Mouse (Mus musculus): ENCODE measurements at regions not wholly inside any gene's neighbourhood (a gene's known extent, or its start where the extent isn't known, plus 50 kb on each side); places are given as distances from the start of the nearest gene placed in this dataset.
"Not testable (repeated sequence)": the region's sequence is repeated elsewhere in the genome, so short reads cannot be mapped to it uniquely, and the experiment has no call there.

GRCm38 (mm10) chr1:189532834-189533233 is 130.8 kb upstream of the Kcnk2 start:
- Histone ChIP-seq H3K9me3 (replicated peaks; ENCODE audit: control insufficient read depth, low read length) (no peaks in the 10 kb centered on the region), H3K36me3 (ENCODE audit: control insufficient read depth, insufficient read depth) (no peaks in the 10 kb centered on the region), H3K4me1 (ENCODE audit: control insufficient read depth, insufficient read depth, low read length) (no peaks in the 10 kb centered on the region), H3K9ac (ENCODE audit: low read length) (no peak overlapping the region), H3K27ac (ENCODE audit: low read length) (no peak overlapping the region), H3K27me3 (ENCODE audit: control insufficient read depth, insufficient read depth, low read length) (no peaks in the 10 kb centered on the region), H3K4me2 (ENCODE audit: low read depth, low read length) (no peak overlapping the region), H3K4me3 (ENCODE audit: low read length) (no peak overlapping the region)
- WGBS = 95% methylated on average over 2 of the region's 2 CpGs
- ATAC-seq (replicated peaks; ENCODE audit: extremely low read depth, insufficient read depth, low FRiP score) = no peak

- no peaks in the 10 kb centered on the region for H3K9me3 ChIP-seq (replicated peaks; ENCODE audit: control insufficient read depth, low read length)
- no peaks in the 10 kb centered on the region for H3K36me3 ChIP-seq (ENCODE audit: control insufficient read depth, insufficient read depth)
- no peak overlapping the region for H3K4me3 ChIP-seq (ENCODE audit: low read length)
- no peak overlapping the region for H3K27ac ChIP-seq (ENCODE audit: low read length)
- no peak overlapping the region for H3K4me2 ChIP-seq (ENCODE audit: low read depth, low read length)
- no peak for ATAC-seq (replicated peaks; ENCODE audit: extremely low read depth, insufficient read depth, low FRiP score)
- WGBS = 73% methylated on average over 5 of the region's 5 CpGs
- no peaks in the 10 kb centered on the region for H3K4me1 ChIP-seq (ENCODE audit: control insufficient read depth, insufficient read depth, low read length)
- H3K27me3 ChIP-seq (ENCODE audit: control insufficient read depth, insufficient read depth, low read length) = no peaks in the 10 kb centered on the region
- no peak overlapping the region for H3K9ac ChIP-seq (ENCODE audit: low read length)
Observed at GRCm38 (mm10) chr1:189526329-189526728, 124.3 kb upstream of the Kcnk2 start.

- Histone ChIP-seq H3K4me3 (ENCODE audit: low read length) (no peak overlapping the region), H3K9me3 (replicated peaks; ENCODE audit: control insufficient read depth, low read length) (no peaks in the 10 kb centered on the region), H3K36me3 (ENCODE audit: control insufficient read depth, insufficient read depth) (no peaks in the 10 kb centered on the region), H3K4me2 (ENCODE audit: low read depth, low read length) (no peak overlapping the region), H3K4me1 (ENCODE audit: control insufficient read depth, insufficient read depth, low read length) (no peaks in the 10 kb centered on the region), H3K9ac (ENCODE audit: low read length) (no peak overlapping the region), H3K27me3 (ENCODE audit: control insufficient read depth, insufficient read depth, low read length) (no peaks in the 10 kb centered on the region), H3K27ac (ENCODE audit: low read length) (no peak overlapping the region)
- 69% methylated on average over 7 of the region's 7 CpGs for WGBS
- ATAC-seq (replicated peaks; ENCODE audit: extremely low read depth, insufficient read depth, low FRiP score) = no peak
Observed at GRCm38 (mm10) chr1:189515476-189515875, 113.4 kb upstream of the Kcnk2 start.

- no peaks in the 10 kb centered on the region for H3K4me1 ChIP-seq (ENCODE audit: control insufficient read depth, insufficient read depth, low read length)
- no peak overlapping the region for H3K4me2 ChIP-seq (ENCODE audit: low read depth, low read length)
- no peak for ATAC-seq (replicated peaks; ENCODE audit: extremely low read depth, insufficient read depth, low FRiP score)
- H3K36me3 ChIP-seq (ENCODE audit: control insufficient read depth, insufficient read depth) = no peaks in the 10 kb centered on the region
- H3K4me3 ChIP-seq (ENCODE audit: low read length) = no peak overlapping the region
- no peaks in the 10 kb centered on the region for H3K27me3 ChIP-seq (ENCODE audit: control insufficient read depth, insufficient read depth, low read length)
- no peak overlapping the region for H3K9ac ChIP-seq (ENCODE audit: low read length)
- no peak overlapping the region for H3K27ac ChIP-seq (ENCODE audit: low read length)
- H3K9me3 ChIP-seq (replicated peaks; ENCODE audit: control insufficient read depth, low read length) = peaks cover 12% of the 10 kb centered on the region
- WGBS = 60% methylated on average over 4 of the region's 4 CpGs
Observed at GRCm38 (mm10) chr1:189513358-189513757, 111.3 kb upstream of the Kcnk2 start.

GRCm38 (mm10) chr1:189507301-189507700 is 105.2 kb upstream of the Kcnk2 start:
- not testable (repeated sequence) for H3K4me3 ChIP-seq (ENCODE audit: low read length); H3K27me3 ChIP-seq (ENCODE audit: control insufficient read depth, insufficient read depth, low read length); H3K4me1 ChIP-seq (ENCODE audit: control insufficient read depth, insufficient read depth, low read length); H3K36me3 ChIP-seq (ENCODE audit: control insufficient read depth, insufficient read depth); ATAC-seq (replicated peaks; ENCODE audit: extremely low read depth, insufficient read depth, low FRiP score); H3K4me2 ChIP-seq (ENCODE audit: low read depth, low read length); H3K9ac ChIP-seq (ENCODE audit: low read length); H3K27ac ChIP-seq (ENCODE audit: low read length)
- WGBS = 72% methylated on average over 1 of the region's 1 CpGs
- peaks cover 12% of the 10 kb centered on the region for H3K9me3 ChIP-seq (replicated peaks; ENCODE audit: control insufficient read depth, low read length)

GRCm38 (mm10) chr1:189499703-189500102 is 97.6 kb upstream of the Kcnk2 start:
- Histone ChIP-seq H3K4me2 (ENCODE audit: low read depth, low read length) (no peak overlapping the region), H3K27ac (ENCODE audit: low read length) (no peak overlapping the region), H3K27me3 (ENCODE audit: control insufficient read depth, insufficient read depth, low read length) (no peaks in the 10 kb centered on the region), H3K36me3 (ENCODE audit: control insufficient read depth, insufficient read depth) (no peaks in the 10 kb centered on the region), H3K9me3 (replicated peaks; ENCODE audit: control insufficient read depth, low read length) (no peaks in the 10 kb centered on the region), H3K4me3 (ENCODE audit: low read length) (no peak overlapping the region), H3K9ac (ENCODE audit: low read length) (no peak overlapping the region), H3K4me1 (ENCODE audit: control insufficient read depth, insufficient read depth, low read length) (no peaks in the 10 kb centered on the region)
- WGBS = 62% methylated on average over 3 of the region's 3 CpGs
- no peak for ATAC-seq (replicated peaks; ENCODE audit: extremely low read depth, insufficient read depth, low FRiP score)

GRCm38 (mm10) chr1:189499141-189499540 is 97.1 kb upstream of the Kcnk2 start:
- H3K9ac ChIP-seq (ENCODE audit: low read length) = no peak overlapping the region
- no peaks in the 10 kb centered on the region for H3K4me1 ChIP-seq (ENCODE audit: control insufficient read depth, insufficient read depth, low read length)
- no peaks in the 10 kb centered on the region for H3K36me3 ChIP-seq (ENCODE audit: control insufficient read depth, insufficient read depth)
- H3K27ac ChIP-seq (ENCODE audit: low read length) = no peak overlapping the region
- H3K27me3 ChIP-seq (ENCODE audit: control insufficient read depth, insufficient read depth, low read length) = no peaks in the 10 kb centered on the region
- H3K9me3 ChIP-seq (replicated peaks; ENCODE audit: control insufficient read depth, low read length) = no peaks in the 10 kb centered on the region
- ATAC-seq (replicated peaks; ENCODE audit: extremely low read depth, insufficient read depth, low FRiP score) = no peak
- H3K4me3 ChIP-seq (ENCODE audit: low read length) = no peak overlapping the region
- H3K4me2 ChIP-seq (ENCODE audit: low read depth, low read length) = no peak overlapping the region
- 62% methylated on average over 4 of the region's 4 CpGs for WGBS

- H3K27me3 ChIP-seq (ENCODE audit: control insufficient read depth, insufficient read depth, low read length) = no peaks in the 10 kb centered on the region
- H3K27ac ChIP-seq (ENCODE audit: low read length) = no peak overlapping the region
- H3K9ac ChIP-seq (ENCODE audit: low read length) = no peak overlapping the region
- H3K4me2 ChIP-seq (ENCODE audit: low read depth, low read length) = no peak overlapping the region
- H3K36me3 ChIP-seq (ENCODE audit: control insufficient read depth, insufficient read depth) = no peaks in the 10 kb centered on the region
- no peak for ATAC-seq (replicated peaks; ENCODE audit: extremely low read depth, insufficient read depth, low FRiP score)
- H3K9me3 ChIP-seq (replicated peaks; ENCODE audit: control insufficient read depth, low read length) = no peaks in the 10 kb centered on the region
- H3K4me1 ChIP-seq (ENCODE audit: control insufficient read depth, insufficient read depth, low read length) = no peaks in the 10 kb centered on the region
- H3K4me3 ChIP-seq (ENCODE audit: low read length) = no peak overlapping the region
- WGBS = 78% methylated on average over 9 of the region's 9 CpGs
Observed at GRCm38 (mm10) chr1:189497031-189497430, 95.0 kb upstream of the Kcnk2 start.

- WGBS = 61% methylated on average over 11 of the region's 11 CpGs
- ATAC-seq (replicated peaks; ENCODE audit: extremely low read depth, insufficient read depth, low FRiP score) = no peak
- no peaks in the 10 kb centered on the region for H3K36me3 ChIP-seq (ENCODE audit: control insufficient read depth, insufficient read depth)
Observed at GRCm38 (mm10) chr1:189495386-189496150, 93.5 kb upstream of the Kcnk2 start.

More at GRCm38 (mm10) chr1:189495386-189496150, 93.5 kb upstream of the Kcnk2 start:
- no peaks in the 10 kb centered on the region for H3K4me1 ChIP-seq (ENCODE audit: control insufficient read depth, insufficient read depth, low read length)
- H3K27ac ChIP-seq (ENCODE audit: low read length) = no peak overlapping the region
- H3K9me3 ChIP-seq (replicated peaks; ENCODE audit: control insufficient read depth, low read length) = no peaks in the 10 kb centered on the region
- no peak overlapping the region for H3K9ac ChIP-seq (ENCODE audit: low read length)
- H3K4me2 ChIP-seq (ENCODE audit: low read depth, low read length) = no peak overlapping the region
- H3K27me3 ChIP-seq (ENCODE audit: control insufficient read depth, insufficient read depth, low read length) = no peaks in the 10 kb centered on the region
- no peak overlapping the region for H3K4me3 ChIP-seq (ENCODE audit: low read length)

All from heart, embryonic 16.5 days (tissue).